Mouse (Mus musculus) frontal cortex, postnatal 14 days (tissue): ENCODE measurements around the gene Tubb5.
"Not testable (repeated sequence)": the region's sequence is repeated elsewhere in the genome, so short reads cannot be mapped to it uniquely, and the experiment has no call there.

ENCODE experiments used
- DNase-seq, 2 experiments: peaks; one replicate each; pipeline ENCODE4 v3.0.0; 2022; ENCODE audit warnings: low spot score in 2 of 2

Gene Tubb5

DNA sequence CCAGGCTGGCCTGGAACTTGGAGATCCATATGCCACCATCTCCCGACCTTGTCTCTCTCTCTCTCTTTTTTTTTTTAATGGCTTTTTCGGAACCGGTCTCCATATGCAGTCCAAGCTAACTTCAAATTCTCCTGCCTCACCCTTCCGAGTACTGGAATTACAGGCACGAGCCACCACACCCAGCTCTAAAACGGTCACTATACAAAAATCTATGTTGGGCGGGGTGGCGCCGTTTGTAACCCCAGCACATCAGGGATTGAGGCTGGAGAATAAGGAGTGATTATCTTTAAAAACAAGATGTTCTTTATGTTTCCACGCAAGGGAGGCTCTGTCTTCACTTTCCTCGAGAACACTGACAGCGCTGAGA, 22.7 kb upstream of the Tubb5 start:
- DNase-seq: no peak

DNA sequence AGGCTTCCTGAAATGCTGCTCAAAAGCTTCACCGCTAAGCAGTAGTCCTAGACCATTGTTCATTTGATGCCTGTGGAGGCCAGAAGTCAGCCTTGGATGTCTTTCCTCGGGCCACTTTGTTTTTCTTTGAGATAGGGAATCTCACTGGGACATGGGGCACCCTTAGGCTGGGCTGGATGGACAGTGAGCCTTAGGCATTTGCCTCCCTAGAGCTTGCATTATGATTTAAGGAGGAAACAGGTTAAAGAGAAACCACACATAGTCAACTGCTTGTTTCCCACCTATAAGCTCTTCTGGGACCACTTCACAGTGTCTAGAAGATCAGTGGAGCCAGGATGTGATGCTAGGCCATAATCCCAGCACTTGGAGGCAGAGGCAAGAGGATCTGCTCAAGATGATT, 21.7 kb upstream of the Tubb5 start:
- no peak for DNase-seq

DNA sequence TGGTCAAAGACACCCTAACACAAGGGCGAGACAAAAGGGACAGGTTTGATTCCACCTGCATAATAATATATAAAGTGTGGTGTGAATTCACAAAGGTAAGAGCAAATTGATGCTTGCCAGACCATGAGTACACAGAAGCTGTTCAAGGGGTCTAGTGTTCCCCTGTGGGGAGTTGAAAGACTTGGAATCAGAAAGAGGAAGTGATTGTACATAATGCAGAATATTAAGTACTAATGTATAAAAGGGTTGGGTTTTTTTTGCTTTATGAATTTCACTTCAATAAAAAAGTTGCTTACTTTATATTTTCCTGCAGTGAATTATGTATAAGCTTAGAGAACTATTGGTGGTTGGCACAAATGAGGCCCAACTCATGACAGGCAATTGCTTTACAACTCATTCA, 21.3 kb upstream of the Tubb5 start:
- no peak for DNase-seq

GRCm38 (mm10) chr17:35850974-35851373, 12.9 kb upstream of the Tubb5 start:
- no peak for DNase-seq

DNA sequence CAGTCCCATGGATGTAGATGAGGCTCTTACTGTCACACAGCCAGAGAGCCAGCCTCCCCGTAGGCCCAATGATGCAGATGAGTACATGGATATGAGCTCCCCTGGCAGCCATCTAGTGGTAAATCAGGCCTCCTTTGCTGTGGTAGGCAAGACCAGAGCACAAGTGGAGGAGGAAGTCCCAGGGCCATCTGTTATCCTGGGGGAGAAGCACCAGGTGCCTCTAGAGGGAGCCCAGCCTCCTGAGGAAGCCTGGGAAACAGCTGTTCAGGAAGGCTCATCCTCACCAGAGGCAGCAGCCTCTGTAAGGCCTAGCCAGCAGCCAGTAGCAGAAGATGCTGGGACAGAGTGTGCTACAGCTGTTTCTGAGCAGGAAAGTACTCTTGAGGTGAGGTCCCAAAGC, 10.0 kb upstream of the Tubb5 start:
- DNase-seq: no peak

- DNase-seq: no peak
These were observed 5.4 kb upstream of the Tubb5 start for GRCm38 (mm10) chr17:35843514-35843913.

DNA sequence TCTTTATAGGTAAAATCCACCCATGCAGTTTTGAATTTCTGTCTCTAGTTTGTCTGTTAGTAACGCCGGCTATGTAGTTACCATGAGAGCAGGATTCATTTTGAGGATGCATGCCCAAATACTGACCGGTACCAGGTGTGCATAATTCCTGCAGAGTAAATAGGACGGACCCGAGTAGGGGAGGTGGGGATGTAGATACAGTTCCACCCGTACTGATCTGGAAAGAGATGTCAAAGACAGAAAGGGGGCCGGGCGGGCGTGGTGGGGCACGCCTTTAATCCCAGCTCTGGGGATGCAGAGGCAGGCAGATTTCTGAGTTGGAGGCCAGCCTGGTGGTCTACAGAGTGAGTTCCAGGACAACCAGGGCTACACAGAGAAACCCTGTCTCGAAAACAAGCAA, 3.9 kb upstream of the Tubb5 start:
- no peak for DNase-seq

DNA sequence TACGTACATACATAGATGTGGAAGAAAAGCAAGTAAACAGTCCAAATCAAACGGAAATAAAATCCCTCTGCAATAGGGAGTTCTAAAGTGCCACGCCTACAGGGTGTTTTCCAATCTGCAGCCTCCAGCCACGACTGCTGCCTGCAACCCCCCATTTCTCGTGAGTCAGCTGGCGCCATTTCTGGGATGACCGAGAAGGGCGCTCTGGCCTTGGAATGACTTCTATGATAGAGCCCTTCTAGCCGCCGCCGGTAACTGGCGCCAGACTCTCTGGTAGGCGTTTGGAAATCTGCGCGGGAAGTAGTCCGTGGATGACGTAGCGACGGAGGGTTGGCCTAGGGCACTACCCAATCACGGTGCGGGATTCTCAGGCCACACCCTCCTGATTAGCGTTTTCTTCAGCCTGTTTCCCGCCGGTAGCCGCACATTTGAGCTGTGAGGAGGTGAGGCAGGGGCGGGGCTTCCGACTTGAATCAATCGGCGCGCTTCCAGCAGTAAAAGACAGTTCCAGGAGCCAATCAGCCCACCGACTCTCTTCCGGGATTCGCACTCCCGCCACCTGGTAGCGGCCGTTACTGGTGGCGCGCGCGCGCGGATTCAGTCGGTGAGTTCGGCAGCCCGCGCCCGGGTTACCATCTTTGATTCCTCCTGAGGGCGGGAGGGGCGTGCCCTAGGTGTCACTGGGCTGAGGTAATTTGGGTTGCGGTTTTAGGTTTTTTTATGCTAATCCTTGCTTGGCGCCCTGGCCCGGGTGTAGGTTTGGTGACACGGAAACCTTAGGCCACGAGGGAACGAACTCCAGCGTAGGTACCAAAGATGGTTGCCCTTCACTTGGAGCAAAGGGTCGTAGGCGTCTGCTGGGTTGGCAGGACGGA, 3.2 kb upstream of the Tubb5 start, which contains the start of gene Mdc1:
Gene Mdc1 (plus strand): TSS at position 440 of the 875 bp plus-strand sequence.
- DNase-seq: peak; percentile 99 to 100

DNA sequence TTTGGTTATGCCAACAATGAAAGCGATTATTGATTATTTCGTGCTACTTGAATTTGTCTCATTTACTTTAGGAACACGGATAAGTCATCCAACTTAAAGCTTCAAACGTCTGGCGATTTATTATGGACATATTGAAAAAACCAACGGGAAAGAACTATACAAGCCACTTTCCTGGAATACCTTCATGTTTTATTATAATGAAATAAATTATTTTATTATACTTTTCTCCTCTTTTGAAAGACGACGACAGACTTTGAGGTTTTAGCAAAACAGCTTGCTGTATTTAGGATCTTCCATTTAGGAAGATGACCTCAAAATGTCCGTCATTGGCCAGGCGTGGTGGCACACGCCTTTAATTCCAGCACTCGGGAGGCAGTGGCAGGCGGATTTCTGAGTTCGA, 2.5 kb upstream of the Tubb5 start:
- no peak for DNase-seq

- not testable (repeated sequence) for DNase-seq
These were observed 896 bp upstream of the Tubb5 start for GRCm38 (mm10) chr17:35839002-35839401.

DNA sequence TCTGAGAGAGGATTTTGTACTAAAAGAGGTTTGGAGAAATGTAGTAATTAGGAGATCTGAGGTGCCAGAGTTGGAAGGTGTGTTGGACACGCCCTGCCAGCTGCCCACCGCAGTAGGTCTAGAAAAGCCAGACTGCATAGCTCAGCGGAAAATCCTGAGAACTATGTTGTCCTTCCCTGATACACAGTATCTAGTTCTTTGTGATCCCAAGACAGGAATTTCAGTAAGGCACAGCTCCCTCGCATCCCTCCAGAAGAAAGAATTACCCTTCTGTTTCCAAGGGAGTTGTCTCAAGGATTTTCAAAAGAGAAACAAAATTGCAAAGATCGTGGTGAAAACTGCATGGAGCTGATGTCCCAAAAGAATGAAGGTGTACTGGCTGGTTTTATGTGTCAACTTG, 464 bp upstream of the Tubb5 start:
- no peak for DNase-seq

DNA sequence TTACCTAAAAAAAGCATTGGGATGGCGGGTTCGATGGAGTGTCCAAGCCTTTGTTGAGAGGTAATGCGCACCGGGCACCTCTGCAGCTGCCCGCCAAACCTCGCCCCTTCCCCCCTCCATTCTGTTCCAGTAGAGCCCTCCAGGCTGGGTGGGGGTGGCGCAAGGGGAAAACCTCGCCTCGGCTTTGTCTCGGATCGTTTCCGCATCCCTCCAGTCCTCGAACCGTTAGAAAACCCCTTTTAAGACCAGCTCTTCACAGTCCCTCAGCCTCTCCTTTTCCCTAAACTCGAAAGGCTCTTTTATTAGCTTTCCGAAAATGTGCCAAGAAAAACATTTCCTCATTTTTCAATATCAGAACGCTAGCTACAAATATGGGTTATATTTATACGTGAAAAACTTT, 619 bp downstream of the Tubb5 start:
- DNase-seq: peak in 1 of 2 experiments; percentile 32

GRCm38 (mm10) chr17:35836991-35837422, 1.1 kb downstream of the Tubb5 start:
- DNase-seq: peak; percentile 76 to 83

GRCm38 (mm10) chr17:35836178-35836965, 1.7 kb downstream of the Tubb5 start:
- peak; percentile 81 to 88 for DNase-seq

DNA sequence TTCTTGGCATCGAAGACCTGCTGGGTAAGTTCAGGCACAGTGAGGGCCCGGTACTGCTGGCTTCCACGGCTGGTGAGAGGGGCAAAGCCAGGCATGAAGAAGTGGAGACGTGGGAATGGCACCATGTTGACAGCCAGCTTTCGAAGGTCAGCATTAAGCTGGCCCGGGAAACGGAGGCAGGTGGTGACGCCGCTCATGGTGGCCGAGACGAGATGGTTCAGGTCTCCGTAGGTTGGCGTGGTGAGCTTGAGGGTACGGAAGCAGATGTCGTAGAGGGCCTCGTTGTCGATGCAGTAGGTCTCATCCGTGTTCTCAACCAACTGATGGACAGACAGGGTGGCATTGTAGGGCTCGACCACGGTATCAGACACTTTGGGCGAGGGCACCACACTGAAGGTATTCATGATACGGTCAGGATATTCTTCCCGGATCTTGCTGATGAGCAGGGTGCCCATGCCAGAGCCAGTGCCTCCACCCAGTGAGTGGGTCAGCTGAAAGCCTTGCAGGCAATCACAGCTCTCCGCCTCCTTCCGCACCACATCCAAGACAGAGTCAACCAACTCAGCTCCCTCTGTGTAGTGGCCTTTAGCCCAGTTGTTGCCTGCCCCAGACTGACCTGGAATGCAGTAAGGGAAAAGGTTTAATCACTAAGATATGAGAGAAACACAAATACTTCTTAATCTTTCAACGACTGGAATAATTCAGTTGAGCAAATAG, 2.5 kb downstream of the Tubb5 start:
- no peak for DNase-seq

DNA sequence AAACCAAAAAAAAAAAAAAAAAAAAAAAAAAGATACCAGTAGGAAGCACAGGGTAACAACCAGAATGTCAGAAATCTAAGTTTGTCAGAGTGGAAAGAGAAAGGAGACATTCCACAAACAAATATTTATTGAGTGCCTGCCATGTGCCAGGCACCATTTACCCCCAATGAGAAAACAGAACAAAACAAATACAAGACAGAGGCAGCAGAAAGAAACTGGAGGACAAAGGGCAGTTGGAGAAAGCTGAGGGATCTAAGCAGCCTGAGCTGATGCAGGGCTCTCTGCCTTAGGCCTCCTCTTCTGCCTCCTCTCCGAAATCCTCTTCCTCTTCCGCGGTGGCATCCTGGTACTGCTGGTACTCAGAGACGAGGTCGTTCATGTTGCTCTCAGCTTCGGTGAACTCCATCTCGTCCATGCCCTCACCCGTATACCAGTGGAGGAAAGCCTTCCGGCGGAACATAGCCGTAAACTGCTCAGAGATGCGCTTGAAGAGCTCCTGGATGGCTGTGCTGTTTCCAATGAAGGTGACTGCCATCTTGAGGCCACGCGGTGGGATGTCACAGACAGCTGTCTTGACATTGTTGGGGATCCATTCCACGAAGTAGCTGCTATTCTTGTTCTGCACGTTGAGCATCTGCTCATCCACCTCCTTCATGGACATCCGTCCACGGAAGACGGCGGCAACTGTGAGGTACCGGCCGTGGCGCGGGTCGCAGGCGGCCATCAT, 3.2 kb downstream of the Tubb5 start:
- DNase-seq: peak in 1 of 2 experiments; percentile 34

- no peak for DNase-seq
These were observed 4.2 kb downstream of the Tubb5 start for GRCm38 (mm10) chr17:35833894-35834293.

GRCm38 (mm10) chr17:35833239-35833751, 4.8 kb downstream of the Tubb5 start:
- no peak for DNase-seq

DNA sequence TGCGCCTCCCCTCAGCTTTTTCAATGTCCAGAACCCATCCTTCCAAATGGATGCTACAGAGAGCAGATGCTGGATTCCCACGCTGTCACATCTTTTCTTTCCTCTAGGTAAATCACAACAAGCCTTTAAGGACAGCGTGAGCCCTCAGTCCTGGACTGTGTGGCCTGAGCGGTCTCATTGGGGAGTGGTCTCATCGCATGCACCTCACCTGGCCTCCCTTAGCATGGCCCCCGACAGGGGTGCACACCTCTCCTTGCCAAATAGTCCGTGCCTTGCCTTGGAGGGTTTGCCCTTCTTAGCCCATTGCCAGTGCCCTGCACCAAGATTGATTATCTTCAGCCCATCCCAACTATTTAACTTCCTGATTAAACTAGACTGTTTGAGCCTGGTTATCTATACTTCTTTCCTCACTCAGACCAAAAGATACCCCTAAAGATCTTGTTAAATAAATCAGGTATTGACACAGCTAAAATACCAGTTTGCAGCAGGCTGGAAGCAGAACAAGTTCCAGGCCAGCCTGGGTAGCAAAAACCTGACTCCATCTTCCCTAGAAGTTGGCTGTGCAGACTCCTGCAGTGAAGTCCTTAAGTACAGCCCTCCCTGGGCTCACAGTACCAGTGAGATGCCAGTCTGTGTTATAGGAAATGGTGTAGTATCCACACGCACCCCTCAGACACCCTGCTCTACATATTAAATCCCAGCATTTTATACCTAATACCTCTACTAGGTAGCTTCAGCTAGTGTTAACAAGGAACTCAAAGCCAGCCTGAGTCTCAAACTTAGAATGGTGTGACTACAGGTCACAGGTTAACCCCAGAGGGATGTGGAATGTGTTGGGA, 5.5 kb downstream of the Tubb5 start:
- DNase-seq: no peak

- DNase-seq: peak; percentile 69 to 79
These were observed 8.4 kb downstream of the Tubb5 start for GRCm38 (mm10) chr17:35829737-35830136.
